Mouse (Mus musculus) erythroblast, adult 5-6 weeks (primary cell): ENCODE measurements around the gene Tfpi2. TPM values are rescaled to one million over a fixed set of nuclear protein-coding genes. Genes with fewer than 3 reads are reported as not detected.

ENCODE experiments used
- ATAC-seq: replicated peaks from 2 replicates; pipeline ENCODE4 v1.8.0; 2016; ENCODE audit warnings: moderate number of reproducible peaks, mild to moderate bottlenecking, moderate TSS enrichment, inconsistent platforms; ENCODE audit not compliant: poor library complexity, low FRiP score, severe bottlenecking
- total RNA-seq, 2 experiments: library from RNA; stranded (forward) in 1 of 2; stranded (reverse) in 1 of 2; fragments of 150-400 nt in 1 of 2; fragments of 200-764, 138-1000 nt in 1 of 2; gene quantifications; 2 replicates each; pipeline versions ENCODE4 v1.2.3 to v1.2.4; 2015 to 2017; ENCODE audit warnings: low replicate concordance in 2 of 2

Tfpi2 gene
- total RNA-seq, 2 experiments from 2014 or later = not detected

GRCm38 (mm10) chr6:3926140-3926539, 62.6 kb downstream of the Tfpi2 start:
- ATAC-seq = no peak

DNA sequence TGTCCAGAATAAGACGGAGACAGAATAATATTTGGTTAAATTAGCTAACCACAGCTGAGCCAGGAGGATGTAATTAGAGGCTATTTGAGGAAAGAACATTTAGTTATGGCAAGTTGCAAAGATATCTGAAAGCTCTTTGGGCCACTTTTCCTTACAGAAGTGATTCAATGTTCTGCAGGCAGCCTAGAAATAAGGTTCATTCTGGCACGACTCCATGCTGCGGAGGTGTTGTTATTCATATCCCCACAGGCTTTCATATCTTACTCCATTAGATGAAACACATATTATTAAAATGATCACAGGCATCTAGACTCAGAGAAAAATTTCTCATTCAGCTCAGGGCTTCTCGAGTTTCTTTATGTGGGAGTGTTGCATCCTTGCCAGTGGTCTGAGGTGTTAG, 65.8 kb downstream of the Tfpi2 start:
- ATAC-seq = no peak

GRCm38 (mm10) chr6:3916015-3916414, 72.7 kb downstream of the Tfpi2 start:
- ATAC-seq = no peak

Other genes starting within 250 kb of the Tfpi2 start
- not detected in 2 replicates for gene Calcr, start 224.2 kb downstream of the Tfpi2 start, total RNA-seq (2015; ENCODE audit: low replicate concordance)
- not detected in 2 replicates for gene Calcr, start 224.2 kb downstream of the Tfpi2 start, total RNA-seq (2017; ENCODE audit: low replicate concordance)
- gene Gngt1, start 4.9 kb upstream of the Tfpi2 start, total RNA-seq (2015; ENCODE audit: low replicate concordance) = not detected in 2 replicates
- gene Gngt1, start 4.9 kb upstream of the Tfpi2 start, total RNA-seq (2017; ENCODE audit: low replicate concordance) = not detected in 2 replicates
- gene Gng11, start 15.0 kb upstream of the Tfpi2 start, total RNA-seq (2015; ENCODE audit: low replicate concordance) = 1.2 TPM in 1 of 2 replicates, not detected in the other
- gene Gng11, start 15.0 kb upstream of the Tfpi2 start, total RNA-seq (2017; ENCODE audit: low replicate concordance) = 1.3 TPM in 1 of 2 replicates, not detected in the other
- gene Bet1, start 98.1 kb upstream of the Tfpi2 start, total RNA-seq (2015; ENCODE audit: low replicate concordance) = 20.8 and 21.7 TPM in 2 replicates
- 8.1 and 13.1 TPM in 2 replicates for gene Bet1, start 98.1 kb upstream of the Tfpi2 start, total RNA-seq (2017; ENCODE audit: low replicate concordance)